Mouse (Mus musculus) cerebellum, adult 9-10 months (tissue): ENCODE measurements around the gene Gm6356.
"Not testable (repeated sequence)": the region's sequence is repeated elsewhere in the genome, so short reads cannot be mapped to it uniquely, and the experiment has no call there.

Source experiments
- DNase-seq: peaks from one replicate; pipeline ENCODE4 v3.0.0; 2022

Gene Gm6356

GRCm38 (mm10) chr14:6973718-6974117 lies at the start of gene Gm6356:
Gene Gm6356, minus strand, starts transcription at chr14:6973818.
- DNase-seq, result not testable (repeated sequence)
